Mouse (Mus musculus): ENCODE measurements around the gene Jak1. TPM values are rescaled to one million over a fixed set of nuclear protein-coding genes. Genes with fewer than 3 reads are reported as not detected.

Gene Jak1
- polyA plus RNA-seq, 1 experiment from 2014 or later: 84.0 TPM

Other genes starting within 250 kb of the Jak1 start
- not detected in 2 replicates for gene Gm10577, start 244.6 kb downstream of the Jak1 start, polyA plus RNA-seq (2015; fragmentation: Nextera tagmentation; extraction: Ambion mirVana)
- gene Raver2, start 196.3 kb downstream of the Jak1 start, polyA plus RNA-seq (2015; fragmentation: Nextera tagmentation; extraction: Ambion mirVana): 4.9 and 5.8 TPM in 2 replicates
- gene Ak4, start 154.0 kb upstream of the Jak1 start, polyA plus RNA-seq (2015; fragmentation: Nextera tagmentation; extraction: Ambion mirVana): 10.2 and 10.3 TPM in 2 replicates
- 59.3 and 60.4 TPM in 2 replicates for gene Dnajc6, start 231.4 kb upstream of the Jak1 start, polyA plus RNA-seq (2015; fragmentation: Nextera tagmentation; extraction: Ambion mirVana)